Mouse (Mus musculus): ENCODE data around the gene Naglu. TPM values are rescaled to one million over a fixed set of nuclear protein-coding genes. Genes with fewer than 3 reads are reported as not detected.

Naglu gene
- total RNA-seq (2021) = 10 to 100 TPM in 1 of 2 experiments, 1 to 10 TPM in 1; 7.2 to 10.1 TPM
- long read RNA-seq, experiment 1, transcript Naglu-201 (6 exons, 2,560 nt) = major isoform, 19 of 21 reads
- long read RNA-seq, experiment 1, partial matches to known transcripts = 0 of 21 reads
- long read RNA-seq, experiment 1, other reads (novel, unspliced or antisense) = 2 of 21 reads
- long read RNA-seq, experiment 2, transcript Naglu-201 (6 exons, 2,560 nt) = major isoform, 20 of 24 reads
- long read RNA-seq, experiment 2, partial matches to known transcripts = 0 of 24 reads
- long read RNA-seq, experiment 2, other reads (novel, unspliced or antisense) = 4 of 24 reads

GRCm38 (mm10) chr11:101069391-101070188 is at the start of gene Naglu:
Gene Naglu (plus strand): TSS chr11:101070012.
- peak; percentile 93 to 96 for DNase-seq
- intact Hi-C loops (cut with DNase I) = no loop called here

GRCm38 (mm10) chr11:101023371-101023770 is 46.4 kb upstream of the Naglu start:
- DNase-seq = peak; percentile 37 to 39
- intact Hi-C loops (cut with DNase I) = loop anchor here (5.0 kb wide), 1 partner anchor 41 kb away; no protein-coding TSS in a partner anchor

- no peak for DNase-seq
- intact Hi-C loops (cut with DNase I) = loop anchor here (5.0 kb wide), 1 partner anchor 42 kb away; no protein-coding TSS in a partner anchor
Measured at GRCm38 (mm10) chr11:101024001-101024400, 45.8 kb upstream of the Naglu start.

GRCm38 (mm10) chr11:101027121-101027520 is 42.7 kb upstream of the Naglu start:
- intact Hi-C loops (cut with DNase I) = loop anchor here (2.0 kb wide), 1 partner anchor 14 kb away; no protein-coding TSS in a partner anchor
- DNase-seq = no peak

GRCm38 (mm10) chr11:101029320-101029719 is 40.5 kb upstream of the Naglu start:
- no peak for DNase-seq
- intact Hi-C loops (cut with DNase I) = no loop called here

GRCm38 (mm10) chr11:101030136-101030807 is 39.5 kb upstream of the Naglu start:
- DNase-seq = no peak
- intact Hi-C loops (cut with DNase I) = no loop called here

GRCm38 (mm10) chr11:101030808-101031156 is 39.0 kb upstream of the Naglu start:
- intact Hi-C loops (cut with DNase I) = no loop called here

GRCm38 (mm10) chr11:101031470-101031869 is 38.3 kb upstream of the Naglu start:
- no peak for DNase-seq
- intact Hi-C loops (cut with DNase I) = no loop called here

More at GRCm38 (mm10) chr11:101030808-101031156, 39.0 kb upstream of the Naglu start:
- no peak for DNase-seq

GRCm38 (mm10) chr11:101033856-101034500 is 35.8 kb upstream of the Naglu start:
- DNase-seq = no peak
- intact Hi-C loops (cut with DNase I) = no loop called here

GRCm38 (mm10) chr11:101034614-101035327 is 35.0 kb upstream of the Naglu start:
- intact Hi-C loops (cut with DNase I) = no loop called here
- DNase-seq = no peak

GRCm38 (mm10) chr11:101035328-101035695 is 34.5 kb upstream of the Naglu start:
- intact Hi-C loops (cut with DNase I) = no loop called here
- DNase-seq = no peak

GRCm38 (mm10) chr11:101037795-101038194 is 32.0 kb upstream of the Naglu start:
- no peak for DNase-seq
- intact Hi-C loops (cut with DNase I) = no loop called here

GRCm38 (mm10) chr11:101045826-101046225 is 24.0 kb upstream of the Naglu start:
- intact Hi-C loops (cut with DNase I) = no loop called here
- no peak for DNase-seq

- intact Hi-C loops (cut with DNase I) = no loop called here
- no peak for DNase-seq
Measured at GRCm38 (mm10) chr11:101046440-101046839, 23.4 kb upstream of the Naglu start.

GRCm38 (mm10) chr11:101047502-101047901 is 22.3 kb upstream of the Naglu start:
- DNase-seq = no peak
- intact Hi-C loops (cut with DNase I) = no loop called here

GRCm38 (mm10) chr11:101050359-101050758 is 19.5 kb upstream of the Naglu start:
- intact Hi-C loops (cut with DNase I) = no loop called here
- no peak for DNase-seq

- intact Hi-C loops (cut with DNase I) = no loop called here
- DNase-seq = no peak
Measured at GRCm38 (mm10) chr11:101051051-101051493, 18.7 kb upstream of the Naglu start.

- intact Hi-C loops (cut with DNase I) = no loop called here
- DNase-seq = no peak
Measured at GRCm38 (mm10) chr11:101051617-101052016, 18.2 kb upstream of the Naglu start.

GRCm38 (mm10) chr11:101052751-101053473 is 16.9 kb upstream of the Naglu start:
- intact Hi-C loops (cut with DNase I) = no loop called here
- DNase-seq = peak; percentile 78 to 80

All from heart, postnatal 14 days (tissue).